Mouse (Mus musculus) T-cell, adult 66 days (primary cell): ENCODE measurements around the gene Zfp37. TPM values are rescaled to one million over a fixed set of nuclear protein-coding genes. Genes with fewer than 3 reads are reported as not detected.

ENCODE experiments used
- total RNA-seq, 2 experiments: library from RNA; stranded (reverse); gene quantifications; 3 replicates in 1 of 2; 4 replicates in 1 of 2; pipeline ENCODE4 v1.2.4; 2023

Zfp37 gene
- not detected for total RNA-seq

GRCm38 (mm10) chr4:62230769-62231168 lies at the start of gene Zfp37:
Gene Zfp37 (minus strand): TSS chr4:62231047.

GRCm38 (mm10) chr4:62262276-62262675 lies 31.4 kb upstream of the Zfp37 start, which contains the start of gene Slc31a2:
Gene Slc31a2 (plus strand): TSS chr4:62262562.

GRCm38 (mm10) chr4:62150811-62151210 lies 80.0 kb downstream of the Zfp37 start, which contains the start of gene Mup21:
Gene Mup21 (minus strand): TSS chr4:62150863.

Other genes starting within 250 kb of the Zfp37 start
- gene Mup20, start 176.9 kb downstream of the Zfp37 start, total RNA-seq, result not detected
- not detected for gene Mup3, start 143.7 kb downstream of the Zfp37 start, total RNA-seq
- not detected for gene Mup21, start 80.2 kb downstream of the Zfp37 start, total RNA-seq
- 1 to 10 TPM; 3.7 to 5.7 TPM for gene Slc31a2, start 31.5 kb upstream of the Zfp37 start, total RNA-seq
- 10 to 100 TPM; 71.2 to 80.5 TPM for gene Fkbp15, start 129.5 kb upstream of the Zfp37 start, total RNA-seq
- gene Slc31a1, start 129.7 kb upstream of the Zfp37 start, total RNA-seq, result 1 to 10 TPM; 4.6 to 5.3 TPM
- gene Cdc26, start 177.6 kb upstream of the Zfp37 start, total RNA-seq, result 10 to 100 TPM; 45.8 to 54.6 TPM
- 10 to 100 TPM; 19.1 to 24.0 TPM for gene Prpf4, start 177.8 kb upstream of the Zfp37 start, total RNA-seq
- not detected for gene Rnf183, start 204.2 kb upstream of the Zfp37 start, total RNA-seq
- gene Wdr31, start 239.8 kb upstream of the Zfp37 start, total RNA-seq, result not detected
- gene Bspry, start 249.0 kb upstream of the Zfp37 start, total RNA-seq, result 1 to 10 TPM; 1.6 to 2.6 TPM